Mouse (Mus musculus) left cerebral cortex, adult 18-20 months (tissue): ENCODE results near the gene Smim4. TPM values are rescaled to one million over a fixed set of nuclear protein-coding genes. Genes with fewer than 3 reads are reported as not detected.

Experiments
- DNase-seq, 2 experiments: peaks; one replicate each; pipeline ENCODE4 v3.0.0; 2021 to 2022; ENCODE audit warnings: low spot score in 2 of 2, mixed read lengths in 1 of 2
- total RNA-seq, 2 experiments: library from RNA; stranded (reverse); gene quantifications; 2 replicates each; pipeline ENCODE4 v1.2.3; 2021

Smim4 gene
- total RNA-seq, 2 experiments from 2014 or later, result 22.8 to 29.7 TPM

DNA sequence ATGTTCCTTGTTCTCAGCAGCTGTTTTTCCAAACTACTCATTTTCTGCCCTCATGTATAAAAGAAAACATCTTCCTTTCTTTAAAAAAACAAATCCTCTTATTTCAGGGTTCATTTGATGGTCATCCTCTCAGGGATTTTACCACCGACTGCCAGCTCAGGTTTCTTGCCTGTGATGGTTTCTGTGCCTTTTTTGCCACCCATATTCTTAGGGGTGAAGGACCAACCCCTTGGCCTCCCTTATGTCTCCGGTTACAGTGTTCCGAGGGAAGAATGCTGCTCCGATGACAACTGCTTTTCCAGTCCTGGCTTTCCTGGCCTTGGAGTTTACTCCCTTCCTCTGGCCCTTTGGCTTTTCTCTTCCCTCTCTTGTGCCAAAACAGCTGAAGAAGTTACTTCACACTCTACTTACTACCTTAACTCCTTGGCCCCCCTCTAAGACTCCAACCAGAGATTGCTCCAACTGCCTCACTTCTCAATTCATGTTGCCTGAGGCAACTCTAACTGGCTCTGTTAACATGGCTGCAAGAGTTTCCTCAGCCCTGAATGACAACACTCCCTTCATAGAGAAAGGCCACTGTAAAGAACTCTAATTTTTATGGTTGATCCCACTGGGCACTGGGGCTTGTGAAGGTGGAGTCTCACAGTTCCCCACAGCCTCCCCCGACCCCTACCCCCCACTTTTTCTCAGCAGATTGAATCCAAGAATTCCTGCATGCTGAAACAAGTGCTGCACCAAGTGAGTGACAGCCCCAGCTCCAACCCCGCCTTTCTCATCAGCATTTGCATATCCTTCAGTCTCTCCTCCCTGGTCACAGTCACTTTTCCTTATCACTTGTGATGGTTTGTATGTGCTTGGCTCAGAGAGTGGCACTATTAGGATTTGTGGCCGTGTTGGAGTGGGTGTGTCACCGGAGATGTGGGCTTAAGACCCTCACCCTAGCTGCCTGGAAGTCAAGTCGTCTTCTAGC is 3.4 kb downstream of the Smim4 start:
- DNase-seq, result no peak

- DNase-seq, result no peak
These were observed 13.2 kb downstream of the Smim4 start for GRCm38 (mm10) chr14:31115522-31115921.

GRCm38 (mm10) chr14:31114011-31114410 is 14.7 kb downstream of the Smim4 start:
- no peak for DNase-seq

DNA sequence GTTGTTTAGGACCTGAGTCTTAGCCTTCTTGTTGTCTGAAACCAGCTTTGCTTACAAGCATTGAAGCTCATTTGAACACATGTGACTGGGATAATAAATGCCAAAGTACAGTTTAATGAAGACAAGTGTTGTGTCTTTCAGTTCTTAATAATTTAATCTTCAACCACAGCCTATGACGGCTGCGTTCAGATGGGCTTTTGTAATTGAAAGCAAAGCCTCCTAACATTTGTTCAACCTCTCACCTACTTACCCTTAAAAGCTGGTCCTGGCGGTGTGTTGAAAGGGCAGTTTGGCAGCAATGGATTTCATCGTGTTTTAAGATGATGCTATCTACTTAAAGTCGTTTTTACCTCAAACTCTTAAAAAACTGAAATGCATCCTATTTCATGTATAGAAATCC is 16.6 kb downstream of the Smim4 start:
- DNase-seq, result no peak

- DNase-seq, result no peak
These were observed 18.1 kb downstream of the Smim4 start for GRCm38 (mm10) chr14:31110613-31111012.

GRCm38 (mm10) chr14:31105156-31105555 is 23.6 kb downstream of the Smim4 start:
- DNase-seq, result no peak

DNA sequence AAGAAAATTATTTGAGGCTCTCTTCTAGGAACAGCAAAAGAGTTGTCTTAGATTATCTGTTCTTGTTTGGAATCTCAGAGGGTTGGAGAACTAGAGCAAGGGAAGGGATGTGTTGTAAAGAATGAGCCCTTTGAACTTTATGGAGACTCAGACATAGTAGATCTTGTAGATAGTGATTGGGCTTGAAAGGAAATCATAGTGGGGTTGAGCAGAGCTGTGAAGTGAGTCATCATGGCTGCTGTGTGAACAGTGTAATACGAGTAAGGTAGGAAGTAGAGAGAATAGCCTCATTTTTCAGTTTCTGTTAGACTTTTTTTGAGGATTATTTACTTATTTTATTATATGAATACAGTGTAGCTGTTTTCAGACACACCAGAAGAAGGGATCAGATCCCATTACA is 38.8 kb downstream of the Smim4 start:
- DNase-seq, result no peak

GRCm38 (mm10) chr14:31088515-31088914 is 40.2 kb downstream of the Smim4 start:
- no peak for DNase-seq

GRCm38 (mm10) chr14:31087433-31087832 is 41.3 kb downstream of the Smim4 start:
- no peak for DNase-seq

GRCm38 (mm10) chr14:31081147-31081546 is 47.6 kb downstream of the Smim4 start:
- DNase-seq, result no peak

GRCm38 (mm10) chr14:31079313-31080028 is 49.3 kb downstream of the Smim4 start:
- no peak for DNase-seq

DNA sequence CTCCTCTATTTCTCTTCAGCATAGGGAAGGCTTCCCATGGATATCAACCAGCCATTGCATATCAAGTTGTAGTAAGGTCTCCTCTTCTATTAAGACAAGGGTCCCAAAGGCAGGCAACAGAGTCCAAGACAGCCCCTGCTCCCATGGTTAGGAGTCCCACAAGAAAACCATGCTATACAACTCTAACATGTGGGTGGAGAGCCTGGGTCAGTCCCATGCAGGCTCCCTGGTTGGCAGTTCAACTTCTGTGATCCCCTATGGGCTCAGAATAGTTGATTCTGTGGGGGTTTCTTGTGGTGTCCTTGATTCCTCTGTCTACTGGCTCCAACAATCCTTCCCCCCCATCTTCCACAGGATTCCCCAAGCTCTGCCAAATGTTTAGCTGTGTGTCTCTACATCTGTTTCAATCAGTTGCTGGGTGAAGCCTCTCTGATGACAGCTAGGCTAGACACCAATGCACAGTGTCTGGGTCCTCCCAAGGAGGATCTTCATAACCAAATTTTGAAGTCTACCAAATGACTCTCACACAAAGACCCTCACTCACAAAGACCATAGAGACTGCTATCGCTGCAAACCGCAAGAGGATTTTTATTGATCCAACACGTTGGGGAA is 50.1 kb downstream of the Smim4 start:
- DNase-seq, result no peak

DNA sequence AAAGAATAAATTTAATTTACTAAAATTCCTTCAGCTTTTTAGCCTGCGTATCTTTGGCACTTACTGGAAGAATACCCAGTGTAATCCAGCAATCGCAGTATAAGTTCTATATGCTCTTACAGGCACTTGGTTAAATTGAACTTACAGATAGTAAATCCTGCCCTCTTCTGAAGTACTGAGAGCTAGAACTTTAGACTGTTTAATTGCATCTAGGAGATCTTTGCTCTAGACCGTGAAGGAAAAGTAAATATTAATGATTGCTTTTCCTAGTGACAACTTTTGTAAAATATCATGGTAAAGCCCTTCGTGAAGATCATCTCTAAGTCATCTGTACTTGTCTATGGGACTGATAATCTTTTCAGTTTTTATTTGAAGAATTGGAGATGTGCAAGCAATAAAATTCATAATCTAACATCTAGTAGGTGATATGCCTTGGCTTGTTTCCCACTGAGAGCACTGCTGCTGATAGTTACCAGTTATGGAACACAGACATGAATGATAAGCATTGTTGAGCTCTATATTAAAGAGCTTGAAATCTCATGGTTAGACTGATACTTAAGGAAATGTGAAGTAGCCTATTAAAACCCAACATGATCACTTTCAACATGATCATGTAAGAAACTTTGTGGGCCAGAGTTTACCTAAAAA is 59.5 kb downstream of the Smim4 start:
- DNase-seq, result no peak

DNA sequence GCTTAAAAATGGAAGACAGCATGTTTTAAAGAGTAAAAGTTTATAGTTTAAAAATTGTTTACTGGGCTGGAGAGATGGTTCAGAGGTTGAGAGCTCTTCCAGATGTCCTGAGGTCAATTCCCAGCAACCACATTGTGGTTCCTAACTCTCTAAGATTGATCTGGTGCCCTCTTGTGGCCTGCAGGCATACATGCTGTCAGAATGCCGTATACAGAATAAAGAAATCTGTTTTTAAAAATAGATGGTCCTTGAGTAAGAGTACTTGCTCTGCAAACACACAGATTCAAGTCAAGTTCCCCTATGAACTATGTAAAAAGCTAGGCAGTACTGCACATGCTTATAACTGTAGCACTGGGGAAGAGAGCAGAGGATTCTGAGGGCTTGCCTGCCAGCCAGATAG is 66.5 kb downstream of the Smim4 start:
- DNase-seq, result no peak

- no peak for DNase-seq
These were observed 82.9 kb downstream of the Smim4 start for GRCm38 (mm10) chr14:31045817-31046216.

DNA sequence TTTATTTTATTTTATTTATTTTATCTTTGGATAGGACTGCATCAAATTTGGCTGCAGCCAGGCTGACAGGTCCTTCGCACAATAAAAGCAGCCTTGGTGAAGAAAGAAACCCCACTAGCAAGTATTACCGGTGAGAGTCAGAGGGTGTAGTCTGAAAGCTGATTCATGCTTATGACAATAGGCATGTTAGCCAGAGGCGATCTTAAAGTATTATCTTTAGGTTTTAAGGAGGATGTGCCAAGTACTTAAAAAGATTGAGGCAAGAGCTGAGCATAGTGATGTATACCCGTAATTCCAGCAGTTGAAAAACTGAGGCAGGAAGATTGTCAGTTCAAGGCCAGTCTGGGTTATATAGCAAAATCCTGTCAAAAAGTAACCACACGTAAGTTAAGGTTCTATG is 83.5 kb downstream of the Smim4 start:
- no peak for DNase-seq

Other genes with a start within 250 kb of the Smim4 start
- 1 to 10 TPM; 2.5 to 3.5 TPM for gene Mustn1, start 249.8 kb downstream of the Smim4 start, total RNA-seq
- gene Itih4, start 242.5 kb downstream of the Smim4 start, total RNA-seq, result under 1 TPM in 1 of 2 experiments, not detected in 1; 0.19 TPM
- 10 to 100 TPM; 25.8 to 32.8 TPM for gene Itih3, start 205.2 kb downstream of the Smim4 start, total RNA-seq
- not detected for gene Itih1, start 185.7 kb downstream of the Smim4 start, total RNA-seq
- gene Nek4, start 177.6 kb downstream of the Smim4 start, total RNA-seq, result 10 to 100 TPM; 17.0 to 21.2 TPM
- 10 to 100 TPM; 34.0 to 38.2 TPM for gene Glt8d1, start 127.6 kb downstream of the Smim4 start, total RNA-seq
- 100 to 1,000 TPM; 166 to 174 TPM for gene Spcs1, start 127.3 kb downstream of the Smim4 start, total RNA-seq
- gene Pbrm1, start 109.8 kb downstream of the Smim4 start, total RNA-seq, result 10 to 100 TPM; 52.3 to 54.5 TPM
- 10 to 100 TPM; 42.1 to 53.0 TPM for gene Gnl3, start 109.8 kb downstream of the Smim4 start, total RNA-seq
- gene Nt5dc2, start 2.1 kb upstream of the Smim4 start, total RNA-seq, result 1 to 10 TPM; 1.9 to 4.6 TPM
- 10 to 100 TPM; 22.3 to 25.0 TPM for gene Stab1, start 39.7 kb upstream of the Smim4 start, total RNA-seq
- gene Tnnc1, start 79.4 kb upstream of the Smim4 start, total RNA-seq, result 10 to 100 TPM; 18.8 to 20.1 TPM
- 100 to 1,000 TPM; 359 to 363 TPM for gene Nisch, start 88.0 kb upstream of the Smim4 start, total RNA-seq
- 1 to 10 TPM; 4.7 to 5.3 TPM for gene Sema3g, start 88.9 kb upstream of the Smim4 start, total RNA-seq
- gene Phf7, start 122.4 kb upstream of the Smim4 start, total RNA-seq, result 1 to 10 TPM; 3.2 to 4.1 TPM
- gene Bap1, start 122.5 kb upstream of the Smim4 start, total RNA-seq, result 100 to 1,000 TPM; 145 TPM
- 1 to 10 TPM; 4.9 to 5.1 TPM for gene Dnah1, start 194.9 kb upstream of the Smim4 start, total RNA-seq
- gene Capn7, start 207.7 kb upstream of the Smim4 start, total RNA-seq, result 10 to 100 TPM; 37.5 to 40.8 TPM